Mouse (Mus musculus) ES-CJ7 (cell line): Measurements from ENCODE around the gene Rnf111.
A peak's percentile ranks its signal among the peaks of the same experiment; 100 is the strongest.

Experiments
- DNase-seq: peaks from one replicate; pipeline ENCODE4 v3.0.0; 2011; ENCODE audit warnings: low read depth, low spot score

The Rnf111 gene

GRCm38 (mm10) chr9:70396083-70396482 is 107.4 kb downstream of the Rnf111 start:
- DNase-seq, result no peak

GRCm38 (mm10) chr9:70395617-70396016 is 107.9 kb downstream of the Rnf111 start:
- DNase-seq, result peak; percentile 57

- peak; percentile 46 for DNase-seq
These were observed 111.0 kb downstream of the Rnf111 start for GRCm38 (mm10) chr9:70392563-70392907.

- DNase-seq, result peak; percentile 22
These were observed 111.6 kb downstream of the Rnf111 start for GRCm38 (mm10) chr9:70391660-70392562.

- DNase-seq, result no peak
These were observed 112.5 kb downstream of the Rnf111 start for GRCm38 (mm10) chr9:70391042-70391441.

GRCm38 (mm10) chr9:70389548-70389947 is 114.0 kb downstream of the Rnf111 start:
- DNase-seq, result no peak

- DNase-seq, result no peak
These were observed 116.0 kb downstream of the Rnf111 start for GRCm38 (mm10) chr9:70387410-70388119.

- DNase-seq, result no peak
These were observed 118.4 kb downstream of the Rnf111 start for GRCm38 (mm10) chr9:70384958-70385728.

GRCm38 (mm10) chr9:70384494-70384893 is 119.0 kb downstream of the Rnf111 start:
- no peak for DNase-seq

GRCm38 (mm10) chr9:70383750-70384149 is 119.8 kb downstream of the Rnf111 start:
- DNase-seq, result no peak

- no peak for DNase-seq
These were observed 121.4 kb downstream of the Rnf111 start for GRCm38 (mm10) chr9:70382091-70382490.

- DNase-seq, result no peak
These were observed 123.7 kb downstream of the Rnf111 start for GRCm38 (mm10) chr9:70379502-70380467.
